Mouse (Mus musculus) intestine, embryonic 16.5 days (tissue): Measurements from ENCODE around the gene Lgals4. TPM values are rescaled to one million over a fixed set of nuclear protein-coding genes. Genes with fewer than 3 reads are reported as not detected.

Experiments
- ATAC-seq: fragments of 200-750 bp; cut with Nextera tagmentation; 2 replicates; pipeline ENCODE4 v1.8.0; 2017; ENCODE audit warnings: moderate TSS enrichment, moderate library complexity
- H3K27ac ChIP-seq: fragments of 300-500 bp; sonication (generic); 2 replicates; pipeline ENCODE4 v1.5.1; 2014; ENCODE audit warnings: mild to moderate bottlenecking, low read length
- H3K27me3 ChIP-seq: fragments of 300-500 bp; sonication (generic); replicated peaks from 2 replicates; pipeline ENCODE4 v1.6.1; 2014; ENCODE audit warnings: low read length, control low read depth, mixed read lengths; ENCODE audit not compliant: control insufficient read depth, insufficient read depth
- H3K36me3 ChIP-seq: fragments of 300-500 bp; sonication (generic); 2 replicates; pipeline ENCODE4 v1.6.1; 2014; ENCODE audit warnings: low read length, control low read depth; ENCODE audit not compliant: control insufficient read depth, insufficient read depth
- H3K4me1 ChIP-seq: fragments of 300-500 bp; sonication (generic); 2 replicates; pipeline ENCODE4 v1.6.1; 2014; ENCODE audit warnings: low read length, control low read depth, mixed read lengths; ENCODE audit not compliant: control insufficient read depth, insufficient read depth
- H3K4me2 ChIP-seq: fragments of 300-500 bp; sonication (generic); 2 replicates; pipeline ENCODE4 v1.6.1; 2014; ENCODE audit warnings: low read depth, low read length, control low read depth
- H3K4me3 ChIP-seq: fragments of 300-500 bp; sonication (generic); 2 replicates; pipeline ENCODE4 v1.5.1; 2014; ENCODE audit warnings: mild to moderate bottlenecking, low read length
- H3K9ac ChIP-seq: fragments of 300-500 bp; sonication (generic); 2 replicates; pipeline ENCODE4 v1.6.1; 2014; ENCODE audit warnings: low read depth, low read length
- H3K9me3 ChIP-seq: fragments of 300-500 bp; sonication (generic); 2 replicates; pipeline ENCODE4 v1.6.1; 2016; ENCODE audit warnings: low read length, control low read depth; ENCODE audit not compliant: control insufficient read depth
- WGBS: fragments of 180-500 bp; shearing (Covaris S2); extraction: QIAGEN DNeasy Blood & Tissue Kit; methylation state at CpG from one replicate; pipeline ENCODE4 v1.1.7; 2014; 5-methylcytosine and 5-hydroxymethylcytosine counted together
- polyA plus RNA-seq: library from polyadenylated mRNA; unstranded; fragments of >200 nt; fragmentation: Nextera tagmentation; extraction: Ambion mirVana; gene quantifications from 2 replicates; pipeline ENCODE4 v1.2.1, GENCODE M21; 2015

Lgals4 gene
- polyA plus RNA-seq, 1 experiment from 2014 or later, result 2,407 TPM

DNA sequence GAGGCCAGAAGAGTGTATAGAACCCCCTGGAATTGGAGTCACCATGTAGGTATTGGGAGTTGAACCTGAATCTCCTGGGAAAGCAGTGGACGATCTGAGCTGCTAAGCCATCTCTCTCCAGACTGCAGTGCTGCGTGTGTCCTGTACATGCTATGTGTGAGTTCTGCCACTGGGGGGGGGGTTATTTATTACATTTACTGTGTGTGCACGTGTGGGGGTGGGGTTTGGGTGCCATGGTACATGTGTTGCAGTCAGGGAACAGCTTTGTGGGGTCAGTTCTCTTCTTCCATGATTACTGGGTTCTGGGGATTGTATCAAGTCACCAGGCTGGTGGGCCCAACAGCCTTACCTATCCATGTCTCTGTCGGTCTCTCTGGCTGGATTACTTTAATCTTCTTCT is 26.8 kb upstream of the Lgals4 start:
- Histone ChIP-seq H3K4me2 (no peak overlapping the region), H3K9me3 (no peaks in the 10 kb centered on the region), H3K27ac (no peak overlapping the region), H3K36me3 (no peaks in the 10 kb centered on the region), H3K27me3 (no peaks in the 10 kb centered on the region), H3K9ac (no peak overlapping the region), H3K4me1 (peaks cover 30% of the 10 kb centered on the region), H3K4me3 (no peak overlapping the region)
- 72% methylated on average over 4 of the region's 4 CpGs for WGBS
- no peak for ATAC-seq

DNA sequence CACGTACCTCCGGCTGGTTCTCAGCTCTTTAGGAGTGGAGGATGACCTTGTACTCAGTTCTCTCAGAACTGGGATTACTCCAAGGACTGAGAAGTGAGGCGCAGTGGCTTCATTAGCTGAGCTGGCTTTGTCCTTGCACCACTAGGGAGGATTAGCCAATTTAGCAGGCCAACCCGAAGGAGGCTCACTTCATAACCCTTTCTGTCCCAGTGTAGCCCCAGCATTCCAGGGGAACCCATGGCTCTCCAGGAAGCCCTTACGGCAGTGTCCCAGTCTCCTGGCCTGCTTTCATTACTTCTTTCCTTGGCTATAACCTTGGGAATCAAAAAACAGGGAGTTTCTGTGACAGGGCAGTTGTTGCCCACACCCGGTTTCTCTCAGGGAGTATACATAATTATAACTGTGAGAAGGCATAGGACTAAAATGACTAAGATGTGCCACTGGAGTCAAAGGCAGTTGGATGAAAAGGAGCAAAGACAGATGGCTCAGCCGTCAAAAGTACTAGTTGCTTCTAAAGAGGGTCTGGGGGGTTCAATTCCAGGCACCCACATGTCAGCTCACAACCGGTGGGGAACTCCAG is 25.9 kb upstream of the Lgals4 start:
- 43% methylated on average over 8 of the region's 8 CpGs for WGBS

DNA sequence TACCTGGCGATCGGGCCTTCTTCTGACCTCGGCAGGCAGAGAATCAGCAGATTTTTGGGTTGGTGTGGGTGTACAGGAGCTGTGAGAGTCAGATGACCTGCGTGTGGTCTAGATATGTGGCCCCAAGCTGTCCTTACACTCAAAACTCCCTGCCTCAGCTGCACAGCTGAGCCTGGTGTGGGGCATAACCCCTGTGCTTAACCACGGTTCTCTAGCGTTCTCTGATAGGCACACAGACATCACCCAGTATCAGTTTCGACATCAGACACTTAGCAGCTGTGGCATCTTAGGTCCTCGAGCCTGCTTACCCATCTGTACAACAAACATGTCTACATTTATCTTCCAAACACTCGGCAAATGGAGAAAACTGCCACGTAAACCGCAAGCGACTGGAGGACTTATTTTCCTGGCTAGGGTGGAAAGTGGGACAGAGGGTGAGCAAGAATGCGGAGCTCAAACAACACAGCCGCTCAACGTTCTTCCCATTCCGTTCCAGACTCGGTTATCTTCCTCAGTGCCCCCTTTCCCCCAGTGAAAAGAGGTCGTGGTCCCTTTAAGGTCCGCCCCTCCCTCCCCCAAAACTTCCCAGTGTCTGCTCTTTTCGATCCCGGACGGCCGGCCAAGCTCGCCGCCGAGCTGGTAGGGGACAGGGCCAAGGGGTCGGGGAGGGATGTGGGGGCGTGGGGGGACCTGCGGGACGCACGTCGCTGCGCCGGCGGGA is 25.3 kb upstream of the Lgals4 start, which contains the start of gene Hnrnpl:
Gene Hnrnpl, plus strand, starts transcription at position 321 of the 721 bp plus-strand sequence.
- peaks cover 26% of the 10 kb centered on the region for H3K4me1 ChIP-seq
- peak; percentile 8 for ATAC-seq
- no peaks in the 10 kb centered on the region for H3K9me3 ChIP-seq
- WGBS, result 3% methylated on average over 35 of the region's 35 CpGs
- H3K27me3 ChIP-seq, result no peaks in the 10 kb centered on the region
- peak within 1 kb of the TSS; percentile 96 for H3K9ac ChIP-seq
- H3K4me3 ChIP-seq, result peak within 1 kb of the TSS; percentile 73
- peak within 1 kb of the TSS; percentile 95 for H3K4me2 ChIP-seq
- H3K36me3 ChIP-seq, result peaks cover 6% of the 10 kb centered on the region; the same call in 1 of the 2 replicates
- H3K27ac ChIP-seq, result peak within 1 kb of the TSS; percentile 99

More for the DNA sequence above, 25.9 kb upstream of the Lgals4 start:
- H3K9me3 ChIP-seq, result no peaks in the 10 kb centered on the region
- H3K4me3 ChIP-seq, result peak overlapping the region; percentile 73
- ATAC-seq, result no peak
- H3K27me3 ChIP-seq, result no peaks in the 10 kb centered on the region
- H3K36me3 ChIP-seq, result no peaks in the 10 kb centered on the region
- peak overlapping the region; percentile 95 for H3K4me2 ChIP-seq
- peak overlapping the region; percentile 99 for H3K27ac ChIP-seq
- peaks cover 26% of the 10 kb centered on the region for H3K4me1 ChIP-seq
- peak overlapping the region; percentile 96 for H3K9ac ChIP-seq

DNA sequence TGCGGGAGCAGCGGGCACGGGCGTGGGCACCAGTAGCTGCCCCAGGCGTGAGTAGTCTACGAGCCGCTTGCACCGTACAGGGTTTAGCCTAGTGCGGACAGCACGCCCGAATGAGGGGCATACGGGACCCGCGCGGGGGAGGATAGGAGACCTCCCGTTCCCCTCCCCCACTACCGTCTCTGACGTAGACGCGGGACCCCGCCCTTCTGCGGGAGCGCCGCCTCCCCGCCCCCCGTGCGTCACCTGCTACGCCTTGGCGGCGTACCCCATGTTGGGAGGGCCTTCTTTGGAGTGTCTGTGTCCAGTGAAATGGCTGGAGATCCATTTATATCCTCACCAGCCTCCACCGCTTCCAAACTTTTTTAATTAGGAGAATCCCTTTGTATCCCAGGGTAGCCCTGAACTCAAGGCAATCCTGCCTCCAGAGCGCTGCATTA is 24.7 kb upstream of the Lgals4 start:
- H3K9ac ChIP-seq, result peak overlapping the region; percentile 96
- H3K9me3 ChIP-seq, result no peaks in the 10 kb centered on the region
- H3K27me3 ChIP-seq, result no peaks in the 10 kb centered on the region
- H3K27ac ChIP-seq, result peak overlapping the region; percentile 99
- H3K4me1 ChIP-seq, result peaks cover 24% of the 10 kb centered on the region
- peak overlapping the region; percentile 73 for H3K4me3 ChIP-seq
- peaks cover 11% of the 10 kb centered on the region for H3K36me3 ChIP-seq
- peak overlapping the region; percentile 95 for H3K4me2 ChIP-seq
- peak; percentile 62 for ATAC-seq
- 0% methylated on average over 32 of the region's 32 CpGs for WGBS

DNA sequence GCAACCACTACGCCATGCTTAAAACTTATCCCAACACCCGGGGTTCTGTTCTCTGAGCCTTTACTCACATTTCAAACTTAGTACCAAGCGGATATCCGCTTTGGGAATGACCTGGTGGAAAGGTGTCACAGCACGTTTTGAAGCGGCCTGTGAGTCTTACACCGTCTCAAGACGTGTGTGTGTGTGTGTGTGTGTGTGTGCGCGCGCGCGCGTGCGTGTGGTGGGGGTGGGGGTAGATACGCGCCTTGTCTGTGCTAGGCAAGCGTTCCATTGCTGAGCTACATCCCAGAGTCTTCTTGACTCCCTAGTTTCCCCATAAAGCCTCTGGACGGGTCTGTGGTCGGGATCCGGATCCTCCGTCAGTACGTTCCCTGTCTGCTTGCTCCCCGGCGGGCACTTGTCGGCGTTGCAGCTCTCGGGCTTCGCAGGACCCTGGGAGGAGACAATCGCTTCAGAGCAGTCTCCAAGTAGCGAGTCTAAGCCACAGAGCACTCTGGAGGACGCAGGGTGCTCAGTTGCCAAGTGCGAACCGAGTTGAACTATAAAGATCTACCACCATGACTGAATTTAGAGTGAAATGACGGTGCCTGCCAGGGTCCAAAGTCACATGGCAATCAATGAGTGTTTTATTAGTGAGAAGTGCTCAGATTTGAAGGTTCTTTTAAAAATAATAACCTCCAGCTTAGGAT is 24.1 kb upstream of the Lgals4 start:
- ATAC-seq, result peak; percentile 34
- no peaks in the 10 kb centered on the region for H3K9me3 ChIP-seq
- H3K9ac ChIP-seq, result peak overlapping the region; percentile 96
- H3K4me2 ChIP-seq, result peak overlapping the region; percentile 95
- peak overlapping the region; percentile 99 for H3K27ac ChIP-seq
- H3K4me3 ChIP-seq, result peak overlapping the region; percentile 73
- peaks cover 16% of the 10 kb centered on the region for H3K36me3 ChIP-seq
- no peaks in the 10 kb centered on the region for H3K27me3 ChIP-seq
- peaks cover 26% of the 10 kb centered on the region for H3K4me1 ChIP-seq
- under 1% methylated on average over 35 of the region's 35 CpGs for WGBS

DNA sequence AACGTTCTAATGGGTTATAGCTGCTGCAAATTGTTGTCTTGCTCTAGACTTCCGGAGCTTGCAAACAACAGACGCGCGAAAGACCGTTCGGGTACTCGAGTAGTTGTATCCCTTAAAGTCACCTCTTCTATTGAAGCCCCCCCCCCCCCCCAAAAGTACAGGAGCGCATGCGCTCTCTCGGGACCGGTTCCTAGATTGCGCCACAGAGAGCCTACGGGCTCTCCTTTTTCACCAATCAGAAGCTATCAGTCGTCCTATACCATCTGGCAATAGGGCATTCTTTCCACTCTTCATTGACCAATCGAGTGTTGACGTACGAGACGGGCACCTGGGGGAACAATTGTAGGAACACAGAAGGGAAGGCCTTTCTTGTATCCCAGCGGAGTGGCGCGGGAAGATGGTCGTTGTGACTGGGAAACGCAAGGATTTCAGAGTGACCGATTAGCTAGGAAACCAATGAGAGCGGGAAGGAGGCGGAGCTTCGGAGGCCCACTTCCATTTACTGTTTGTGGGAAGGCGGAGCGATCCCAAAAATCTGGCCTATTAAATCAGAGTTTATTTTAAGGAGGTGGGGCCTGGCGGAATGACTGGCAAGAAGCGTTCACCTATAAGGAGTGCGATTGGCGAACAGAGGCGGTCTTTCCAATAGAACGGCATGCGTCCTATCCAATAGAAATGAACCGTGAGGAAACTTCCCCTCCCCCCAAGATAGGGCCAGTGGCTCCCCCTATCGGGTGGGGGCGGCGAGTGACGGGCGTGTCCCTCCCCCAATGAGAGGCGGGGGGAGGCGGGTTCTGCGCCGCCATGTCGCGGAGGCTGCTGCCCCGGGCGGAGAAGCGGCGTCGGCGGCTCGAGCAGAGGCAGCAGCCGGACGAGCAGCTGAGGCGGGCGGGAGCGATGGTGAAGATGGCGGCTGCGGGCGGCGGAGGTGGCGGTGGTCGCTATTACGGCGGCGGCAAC is 23.3 kb upstream of the Lgals4 start:
- WGBS, result under 1% methylated on average over 68 of the region's 70 CpGs
- Histone ChIP-seq H3K27ac (peak overlapping the region; percentile 99), H3K4me1 (peaks cover 33% of the 10 kb centered on the region), H3K4me2 (peak overlapping the region; percentile 95), H3K27me3 (no peaks in the 10 kb centered on the region), H3K4me3 (peak overlapping the region; percentile 73), H3K9ac (peak overlapping the region; percentile 96), H3K9me3 (no peaks in the 10 kb centered on the region), H3K36me3 (peaks cover 23% of the 10 kb centered on the region)
- peak; percentile 89 for ATAC-seq

DNA sequence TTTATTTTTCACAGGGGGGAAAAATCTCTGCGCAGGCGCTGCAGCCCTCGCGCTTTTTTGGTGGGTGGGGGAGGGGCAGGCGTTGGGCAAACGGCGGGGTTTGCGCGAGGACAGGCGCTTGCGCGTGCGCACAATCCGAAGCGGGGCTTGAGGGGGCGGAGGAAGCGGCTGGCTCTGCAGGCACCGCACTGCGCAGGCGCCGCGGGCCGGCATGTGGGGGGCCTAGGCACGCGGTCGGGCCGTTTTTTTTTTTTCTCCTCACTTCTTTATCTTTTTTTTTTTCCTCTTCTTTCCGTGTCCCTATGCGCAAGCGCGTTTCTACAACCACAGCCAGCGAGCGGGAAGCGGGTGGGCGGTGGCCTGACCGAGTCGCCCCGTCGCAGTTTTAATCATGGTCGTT is 22.4 kb upstream of the Lgals4 start:
- WGBS, result under 1% methylated on average over 40 of the region's 40 CpGs
- peaks cover 42% of the 10 kb centered on the region for H3K4me1 ChIP-seq

DNA sequence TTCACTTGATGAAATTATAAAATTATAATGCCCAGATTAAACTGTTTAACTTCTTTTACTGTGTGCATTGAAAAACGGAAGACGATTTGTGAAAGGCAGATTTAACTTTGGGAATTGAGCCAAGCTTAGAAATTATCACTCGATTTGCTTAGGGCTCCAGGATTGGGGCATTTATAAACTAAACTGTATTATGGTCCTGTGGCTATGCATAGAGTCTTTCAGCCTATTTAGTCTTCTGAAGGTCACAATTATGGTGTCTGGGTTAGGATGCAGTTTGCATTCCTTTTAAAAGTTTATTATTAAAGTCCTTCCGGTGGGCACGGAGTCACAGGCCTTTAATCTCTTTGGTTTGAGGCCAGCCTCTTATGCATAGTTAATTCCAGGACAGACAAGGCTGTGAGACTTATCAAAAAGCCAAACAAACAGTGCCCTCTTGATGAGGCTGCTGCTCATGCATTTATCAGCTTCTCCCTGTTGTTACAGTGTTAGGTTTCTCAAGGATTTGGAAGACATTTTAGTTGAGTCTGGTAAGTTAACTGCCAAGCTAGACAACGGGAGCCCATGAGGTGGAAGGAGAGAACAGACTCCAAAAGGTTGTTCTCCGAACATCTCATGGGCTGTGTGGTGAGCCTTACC is 21.9 kb upstream of the Lgals4 start:
- WGBS, result 6% methylated on average over 7 of the region's 7 CpGs

More for the DNA sequence above, 22.4 kb upstream of the Lgals4 start:
- peak overlapping the region; percentile 78 for H3K4me2 ChIP-seq
- H3K36me3 ChIP-seq, result peaks cover 32% of the 10 kb centered on the region
- peak overlapping the region; percentile 73 for H3K4me3 ChIP-seq
- H3K9me3 ChIP-seq, result no peaks in the 10 kb centered on the region
- ATAC-seq, result peak; percentile 21; the same call in 1 of the 2 replicates
- peak overlapping the region; percentile 92 for H3K9ac ChIP-seq
- H3K27ac ChIP-seq, result peak overlapping the region; percentile 97
- H3K27me3 ChIP-seq, result no peaks in the 10 kb centered on the region

More for the DNA sequence above, 21.9 kb upstream of the Lgals4 start:
- Histone ChIP-seq H3K27ac (peak overlapping the region; percentile 97), H3K36me3 (peaks cover 35% of the 10 kb centered on the region), H3K4me3 (peak overlapping the region; percentile 73), H3K4me2 (peak overlapping the region; percentile 78), H3K9me3 (no peaks in the 10 kb centered on the region), H3K27me3 (no peaks in the 10 kb centered on the region), H3K9ac (peak overlapping the region; percentile 92), H3K4me1 (peaks cover 46% of the 10 kb centered on the region)
- ATAC-seq, result no peak
